Mouse (Mus musculus): ENCODE measurements around the gene Cpm.

Cpm gene

GRCm38 (mm10) chr10:117675096-117676035, 46.1 kb downstream of the Cpm start:
- no peak for DNase-seq (ENCODE audit: low spot score in 2 of 2)

- no peak for DNase-seq (ENCODE audit: low spot score in 2 of 2)
These were observed 46.8 kb downstream of the Cpm start for GRCm38 (mm10) chr10:117676036-117676643.

- DNase-seq (ENCODE audit: low spot score in 2 of 2): no peak
These were observed 47.5 kb downstream of the Cpm start for GRCm38 (mm10) chr10:117676644-117677313.

GRCm38 (mm10) chr10:117677494-117678236, 48.4 kb downstream of the Cpm start:
- peak in 1 of 2 experiments; percentile 22 for DNase-seq (ENCODE audit: low spot score in 2 of 2)

- no peak for DNase-seq (ENCODE audit: low spot score in 2 of 2)
These were observed 49.1 kb downstream of the Cpm start for GRCm38 (mm10) chr10:117678357-117678756.

- no peak for DNase-seq (ENCODE audit: low spot score in 2 of 2)
These were observed 49.9 kb downstream of the Cpm start for GRCm38 (mm10) chr10:117679029-117679686.

- no peak for DNase-seq (ENCODE audit: low spot score in 2 of 2)
These were observed 50.7 kb downstream of the Cpm start for GRCm38 (mm10) chr10:117679963-117680473.

- DNase-seq (ENCODE audit: low spot score in 2 of 2): no peak
These were observed 51.7 kb downstream of the Cpm start for GRCm38 (mm10) chr10:117680868-117681513.

- DNase-seq (ENCODE audit: low spot score in 2 of 2): no peak
These were observed 52.2 kb downstream of the Cpm start for GRCm38 (mm10) chr10:117681543-117681942.

GRCm38 (mm10) chr10:117681999-117682857, 52.9 kb downstream of the Cpm start:
- no peak for DNase-seq (ENCODE audit: low spot score in 2 of 2)

GRCm38 (mm10) chr10:117682858-117683733, 53.8 kb downstream of the Cpm start:
- DNase-seq (ENCODE audit: low spot score in 2 of 2): no peak

- no peak for DNase-seq (ENCODE audit: low spot score in 2 of 2)
These were observed 54.4 kb downstream of the Cpm start for GRCm38 (mm10) chr10:117683734-117684037.

- DNase-seq (ENCODE audit: low spot score in 2 of 2): no peak
These were observed 55.2 kb downstream of the Cpm start for GRCm38 (mm10) chr10:117684298-117685170.

GRCm38 (mm10) chr10:117685171-117685848, 56.0 kb downstream of the Cpm start:
- no peak for DNase-seq (ENCODE audit: low spot score in 2 of 2)

GRCm38 (mm10) chr10:117685849-117686591, 56.7 kb downstream of the Cpm start:
- DNase-seq (ENCODE audit: low spot score in 2 of 2): no peak

- DNase-seq (ENCODE audit: low spot score in 2 of 2): no peak
These were observed 57.7 kb downstream of the Cpm start for GRCm38 (mm10) chr10:117687018-117687417.
